In genomic region chr17:28823004-28823745, GRCm38 (mm10) we compare ENCODE assay signal across 12 mouse cellular contexts. TPM values are rescaled to one million over a fixed set of nuclear protein-coding genes. Genes with fewer than 3 reads are reported as not detected.
DNase-seq lines count a peak whose midpoint lies in the region; ATAC-seq and TF ChIP-seq lines count a peak whose summit lies in the region.
"Had no signal": no experiment of that assay in that cellular context is flagged by ENCODE, and none has a peak within 500 bp of the region (broad histone marks: within the 10 kb centered on the region; RNA-seq: fewer than 3 reads in every experiment).

No protein-coding gene starts in this region.

- peak; percentile 3 for DNase-seq in brain, embryonic 14.5 days (ENCODE audit: low read depth)
- DNase-seq in cerebellum, postnatal 36 days = peak; percentile 85 to 86
- DNase-seq in adrenal gland, adult 18-20 months (ENCODE audit: low spot score in 2 of 2) = no peak
- DNase-seq in ovary, postnatal 10 days (ENCODE audit: low spot score) = no peak
- DNase-seq in gastrocnemius, postnatal 25 days = no peak
- DNase-seq: kidney, adult 2 months; lung, adult 18-20 months had no signal

- 0 out of 2 replicates have a peak overlapping the region, but pooled peaks have one; percentile 23 for H3K27ac ChIP-seq in hindbrain, embryonic 13.5 days
- H3K27ac ChIP-seq in hindbrain, embryonic 12.5 days = no peak overlapping the region

- no peaks in the 10 kb centered on the region for H3K27me3 ChIP-seq in hindbrain, embryonic 13.5 days
- no peaks in the 10 kb centered on the region for H3K27me3 ChIP-seq in hindbrain, embryonic 12.5 days
- H3K27me3 ChIP-seq: CH12.LX had no signal

- no peak for TF ChIP-seq CTCF in brain, embryonic 14.5 days (IDR thresholded peaks at IDR 0.05; ENCODE audit: borderline replicate concordance, extremely low read depth, insufficient read depth, insufficient read length)

- no peaks in the 10 kb centered on the region for H3K4me1 ChIP-seq in hindbrain, embryonic 13.5 days (replicated peaks)
- H3K4me1 ChIP-seq in hindbrain, embryonic 12.5 days = no peaks in the 10 kb centered on the region

- H3K36me3 ChIP-seq in hindbrain, embryonic 13.5 days = peaks cover 96% of the 10 kb centered on the region
- peaks cover 96% of the 10 kb centered on the region for H3K36me3 ChIP-seq in hindbrain, embryonic 12.5 days

- H3K4me2 ChIP-seq in hindbrain, embryonic 13.5 days = no peak overlapping the region
- no peak overlapping the region for H3K4me2 ChIP-seq in hindbrain, embryonic 12.5 days (replicated peaks)

- H3K9ac ChIP-seq in hindbrain, embryonic 13.5 days = no peak overlapping the region
- H3K9ac ChIP-seq in hindbrain, embryonic 12.5 days = no peak overlapping the region

- H3K9me3 ChIP-seq in hindbrain, embryonic 13.5 days = no peaks in the 10 kb centered on the region
- no peaks in the 10 kb centered on the region for H3K9me3 ChIP-seq in hindbrain, embryonic 12.5 days (replicated peaks)

- ATAC-seq in hindbrain, embryonic 13.5 days (ENCODE audit: low FRiP score) = no peak
- ATAC-seq in hindbrain, embryonic 12.5 days (ENCODE audit: low FRiP score) = no peak
- peak; percentile 99 for ATAC-seq in megakaryocyte progenitor cell, adult 5-6 weeks (replicated peaks; ENCODE audit: poor library complexity)

- no peak overlapping the region for H3K4me3 ChIP-seq in hindbrain, embryonic 13.5 days
- no peak overlapping the region for H3K4me3 ChIP-seq in hindbrain, embryonic 12.5 days

- no peak for TF ChIP-seq POLR2A in brain, embryonic 14.5 days (IDR thresholded peaks at IDR 0.05; ENCODE audit: borderline replicate concordance, extremely low read depth, insufficient read depth, insufficient read length, poor library complexity, severe bottlenecking)

- WGBS in hindbrain, embryonic 13.5 days = 93% methylated on average over 13 of the region's 13 CpGs
- 91% methylated on average over 13 of the region's 13 CpGs for WGBS in hindbrain, embryonic 12.5 days

RNA-seq across cellular contexts. Expression of gene Brpf3, which starts 22.3 kb away (rescaled TPM):
- 7.6 and 9.7 TPM in 2 replicates for polyA plus RNA-seq in hindbrain, embryonic 13.5 days (2015; fragmentation: Nextera tagmentation; extraction: Ambion mirVana)
- 13.0 and 13.8 TPM in 2 replicates for polyA plus RNA-seq in hindbrain, embryonic 12.5 days (2016; fragmentation: Nextera tagmentation; extraction: Ambion mirVana)
- polyA plus RNA-seq in brain, embryonic 14.5 days (2012; rRNA removed) = 46.1 and 47.5 TPM in 2 replicates
- total RNA-seq in megakaryocyte progenitor cell, adult 5-6 weeks (2015) = 29.5 and 29.9 TPM in 2 replicates
- total RNA-seq in megakaryocyte progenitor cell, adult 5-6 weeks (2017) = 3.4 and 3.9 TPM in 2 replicates
- 10 to 100 TPM; 51.7 to 91.8 TPM for total RNA-seq in adrenal gland, adult 18-20 months (2021)
- total RNA-seq in gastrocnemius, postnatal 25 days (2021) = 10 to 100 TPM; 12.1 to 12.3 TPM

RNA-seq across cellular contexts. Expression of gene Pnpla1, which starts 35.0 kb away (rescaled TPM):
- 0.08 TPM in 1 of 2 replicates, not detected in the other for polyA plus RNA-seq in hindbrain, embryonic 13.5 days (2015; fragmentation: Nextera tagmentation; extraction: Ambion mirVana)
- not detected in 2 replicates for polyA plus RNA-seq in hindbrain, embryonic 12.5 days (2016; fragmentation: Nextera tagmentation; extraction: Ambion mirVana)
- 0.23 TPM in 1 of 2 replicates, not detected in the other for polyA plus RNA-seq in brain, embryonic 14.5 days (2012; rRNA removed)
- total RNA-seq in megakaryocyte progenitor cell, adult 5-6 weeks (2015) = 0.02 and 0.10 TPM in 2 replicates
- 0.14 TPM in 1 of 2 replicates, not detected in the other for total RNA-seq in megakaryocyte progenitor cell, adult 5-6 weeks (2017)
- under 1 TPM in 1 of 2 experiments, not detected in 1; 0.13 TPM for total RNA-seq in adrenal gland, adult 18-20 months (2021)
- total RNA-seq in gastrocnemius, postnatal 25 days (2021) = not detected
- total RNA-seq: CH12.LX; neutrophil, adult 5-6 weeks had no signal
- polyA plus RNA-seq: kidney, adult 2 months had no signal

RNA-seq across cellular contexts. Expression of gene Mapk13, which starts 54.1 kb away (rescaled TPM):
- polyA plus RNA-seq in hindbrain, embryonic 13.5 days (2015; fragmentation: Nextera tagmentation; extraction: Ambion mirVana) = 0.93 and 1.2 TPM in 2 replicates
- polyA plus RNA-seq in hindbrain, embryonic 12.5 days (2016; fragmentation: Nextera tagmentation; extraction: Ambion mirVana) = 4.2 and 6.5 TPM in 2 replicates
- polyA plus RNA-seq in brain, embryonic 14.5 days (2012; rRNA removed) = 1.3 and 2.1 TPM in 2 replicates
- 1.3 and 2.2 TPM in 2 replicates for total RNA-seq in megakaryocyte progenitor cell, adult 5-6 weeks (2015)
- total RNA-seq in megakaryocyte progenitor cell, adult 5-6 weeks (2017) = 1.1 and 4.8 TPM in 2 replicates
- total RNA-seq in adrenal gland, adult 18-20 months (2021) = 100 to 1,000 TPM in 1 of 2 experiments, 10 to 100 TPM in 1; 63.5 to 395 TPM
- total RNA-seq in gastrocnemius, postnatal 25 days (2021) = under 1 TPM in 1 of 2 experiments, not detected in 1; 0.16 TPM
- total RNA-seq: CH12.LX had no signal

Comparison
In these comparisons a context has a peak if more than half of its experiments do, and no peak if none do; other contexts are left out.
1. DNase-seq: peak in brain, embryonic 14.5 days (single experiment) and cerebellum, postnatal 36 days (2 of 2); none in adrenal gland, adult 18-20 months (0 of 2), ovary, postnatal 10 days (single experiment) and gastrocnemius, postnatal 25 days (single experiment).
2. RNA of gene Mapk13, which starts 54.1 kb away (total RNA-seq): 63.5 to 395 TPM in adrenal gland, adult 18-20 months; 1.1 to 4.8 TPM in megakaryocyte progenitor cell, adult 5-6 weeks and 0.16 TPM in gastrocnemius, postnatal 25 days; every median in the first group is over 10 times any median in the second.